Mouse (Mus musculus): ENCODE measurements around the gene Tubb4b. TPM values are rescaled to one million over a fixed set of nuclear protein-coding genes. Genes with fewer than 3 reads are reported as not detected.

Gene Tubb4b
- total and polyA plus RNA-seq, 2 experiments: 80.5 to 254 TPM

- no peak for DNase-seq (ENCODE audit: extremely low read depth, low read depth, low spot score)
- WGBS: 71% methylated on average over 6 of the region's 6 CpGs
- Histone ChIP-seq H3K4me3 (ENCODE audit: insufficient read depth, low read depth, low read length) (no peak overlapping the region), H3K79me2 (ENCODE audit: control insufficient read depth, insufficient read depth, low read length) (no peaks in the 10 kb centered on the region), H3K9ac (ENCODE audit: low read depth, low read length) (no peak overlapping the region), H3K27ac (replicated peaks; ENCODE audit: insufficient read depth, low read depth, low read length) (no peak overlapping the region), H3K36me3 (ENCODE audit: control insufficient read depth, insufficient read depth, low read length) (no peaks in the 10 kb centered on the region), H3K27me3 (ENCODE audit: control insufficient read depth, insufficient read depth, low read length) (peaks cover 5% of the 10 kb centered on the region), H3K4me1 (ENCODE audit: control insufficient read depth, insufficient read depth, low read length) (no peaks in the 10 kb centered on the region)
- TF ChIP-seq CTCF (IDR thresholded peaks at IDR 0.05; ENCODE audit: low read depth, low read length) (no peak), POLR2A (IDR thresholded peaks at IDR 0.05; ENCODE audit: extremely low read depth, insufficient read depth, low read length) (no peak)
Measured at GRCm38 (mm10) chr2:25177685-25178084, 46.8 kb downstream of the Tubb4b start.

- Histone ChIP-seq H3K79me2 (ENCODE audit: control insufficient read depth, insufficient read depth, low read length) (no peaks in the 10 kb centered on the region), H3K36me3 (ENCODE audit: control insufficient read depth, insufficient read depth, low read length) (no peaks in the 10 kb centered on the region), H3K27ac (replicated peaks; ENCODE audit: insufficient read depth, low read depth, low read length) (peak overlapping the region; percentile 45), H3K4me3 (ENCODE audit: insufficient read depth, low read depth, low read length) (no peak overlapping the region), H3K27me3 (ENCODE audit: control insufficient read depth, insufficient read depth, low read length) (peaks cover 5% of the 10 kb centered on the region), H3K9ac (ENCODE audit: low read depth, low read length) (no peak overlapping the region), H3K4me1 (ENCODE audit: control insufficient read depth, insufficient read depth, low read length) (no peaks in the 10 kb centered on the region)
- DNase-seq (ENCODE audit: extremely low read depth, low read depth, low spot score): no peak
- 76% methylated on average over 4 of the region's 4 CpGs for WGBS
- TF ChIP-seq POLR2A (IDR thresholded peaks at IDR 0.05; ENCODE audit: extremely low read depth, insufficient read depth, low read length): no peak
- no peak for TF ChIP-seq CTCF (IDR thresholded peaks at IDR 0.05; ENCODE audit: low read depth, low read length)
Measured at GRCm38 (mm10) chr2:25177076-25177475, 47.4 kb downstream of the Tubb4b start.

- no peaks in the 10 kb centered on the region for H3K4me1 ChIP-seq (ENCODE audit: control insufficient read depth, insufficient read depth, low read length)
- TF ChIP-seq CTCF (IDR thresholded peaks at IDR 0.05; ENCODE audit: low read depth, low read length) (no peak), POLR2A (IDR thresholded peaks at IDR 0.05; ENCODE audit: extremely low read depth, insufficient read depth, low read length) (no peak)
- no peaks in the 10 kb centered on the region for H3K79me2 ChIP-seq (ENCODE audit: control insufficient read depth, insufficient read depth, low read length)
- DNase-seq (ENCODE audit: extremely low read depth, low read depth, low spot score): no peak
- WGBS: 80% methylated on average over 6 of the region's 6 CpGs
- H3K27ac ChIP-seq (replicated peaks; ENCODE audit: insufficient read depth, low read depth, low read length): peak overlapping the region; percentile 45
- no peak overlapping the region for H3K9ac ChIP-seq (ENCODE audit: low read depth, low read length)
- no peaks in the 10 kb centered on the region for H3K36me3 ChIP-seq (ENCODE audit: control insufficient read depth, insufficient read depth, low read length)
- H3K4me3 ChIP-seq (ENCODE audit: insufficient read depth, low read depth, low read length): no peak overlapping the region
- peaks cover 5% of the 10 kb centered on the region for H3K27me3 ChIP-seq (ENCODE audit: control insufficient read depth, insufficient read depth, low read length)
Measured at GRCm38 (mm10) chr2:25176573-25176972, 47.9 kb downstream of the Tubb4b start.

- WGBS: 93% methylated on average over 4 of the region's 4 CpGs
- TF ChIP-seq POLR2A (IDR thresholded peaks at IDR 0.05; ENCODE audit: extremely low read depth, insufficient read depth, low read length) (no peak), CTCF (IDR thresholded peaks at IDR 0.05; ENCODE audit: low read depth, low read length) (no peak)
- Histone ChIP-seq H3K9ac (ENCODE audit: low read depth, low read length) (no peak overlapping the region), H3K36me3 (ENCODE audit: control insufficient read depth, insufficient read depth, low read length) (no peaks in the 10 kb centered on the region), H3K4me3 (ENCODE audit: insufficient read depth, low read depth, low read length) (no peak overlapping the region), H3K27me3 (ENCODE audit: control insufficient read depth, insufficient read depth, low read length) (peaks cover under 1% of the 10 kb centered on the region), H3K79me2 (ENCODE audit: control insufficient read depth, insufficient read depth, low read length) (no peaks in the 10 kb centered on the region), H3K27ac (replicated peaks; ENCODE audit: insufficient read depth, low read depth, low read length) (no peak overlapping the region), H3K4me1 (ENCODE audit: control insufficient read depth, insufficient read depth, low read length) (no peaks in the 10 kb centered on the region)
- no peak for DNase-seq (ENCODE audit: extremely low read depth, low read depth, low spot score)
Measured at GRCm38 (mm10) chr2:25175690-25176078, 48.8 kb downstream of the Tubb4b start.

GRCm38 (mm10) chr2:25174866-25175689 is 49.4 kb downstream of the Tubb4b start:
- no peak overlapping the region for H3K4me3 ChIP-seq (ENCODE audit: insufficient read depth, low read depth, low read length)
- WGBS: 47% methylated on average over 7 of the region's 7 CpGs
- H3K9ac ChIP-seq (ENCODE audit: low read depth, low read length): no peak overlapping the region
- H3K36me3 ChIP-seq (ENCODE audit: control insufficient read depth, insufficient read depth, low read length): no peaks in the 10 kb centered on the region
- no peak for TF ChIP-seq CTCF (IDR thresholded peaks at IDR 0.05; ENCODE audit: low read depth, low read length)
- no peak for TF ChIP-seq POLR2A (IDR thresholded peaks at IDR 0.05; ENCODE audit: extremely low read depth, insufficient read depth, low read length)
- H3K79me2 ChIP-seq (ENCODE audit: control insufficient read depth, insufficient read depth, low read length): no peaks in the 10 kb centered on the region
- no peaks in the 10 kb centered on the region for H3K4me1 ChIP-seq (ENCODE audit: control insufficient read depth, insufficient read depth, low read length)
- H3K27ac ChIP-seq (replicated peaks; ENCODE audit: insufficient read depth, low read depth, low read length): no peak overlapping the region
- no peak for DNase-seq (ENCODE audit: extremely low read depth, low read depth, low spot score)
- no peaks in the 10 kb centered on the region for H3K27me3 ChIP-seq (ENCODE audit: control insufficient read depth, insufficient read depth, low read length)

- H3K4me1 ChIP-seq (ENCODE audit: control insufficient read depth, insufficient read depth, low read length): no peaks in the 10 kb centered on the region
- WGBS: 94% methylated on average over 4 of the region's 4 CpGs
- H3K4me3 ChIP-seq (ENCODE audit: insufficient read depth, low read depth, low read length): no peak overlapping the region
- no peak overlapping the region for H3K9ac ChIP-seq (ENCODE audit: low read depth, low read length)
- no peak overlapping the region for H3K27ac ChIP-seq (replicated peaks; ENCODE audit: insufficient read depth, low read depth, low read length)
- H3K79me2 ChIP-seq (ENCODE audit: control insufficient read depth, insufficient read depth, low read length): no peaks in the 10 kb centered on the region
- DNase-seq (ENCODE audit: extremely low read depth, low read depth, low spot score): no peak
- no peaks in the 10 kb centered on the region for H3K27me3 ChIP-seq (ENCODE audit: control insufficient read depth, insufficient read depth, low read length)
- TF ChIP-seq CTCF (IDR thresholded peaks at IDR 0.05; ENCODE audit: low read depth, low read length) (no peak), POLR2A (IDR thresholded peaks at IDR 0.05; ENCODE audit: extremely low read depth, insufficient read depth, low read length) (no peak)
- H3K36me3 ChIP-seq (ENCODE audit: control insufficient read depth, insufficient read depth, low read length): no peaks in the 10 kb centered on the region
Measured at GRCm38 (mm10) chr2:25173821-25174220, 50.7 kb downstream of the Tubb4b start.

All from liver, adult 2 months (tissue).